Mouse (Mus musculus) liver, embryonic 13.5 days (tissue): ENCODE measurements around the gene Kitl. TPM values are rescaled to one million over a fixed set of nuclear protein-coding genes. Genes with fewer than 3 reads are reported as not detected.

Source experiments
- ATAC-seq: fragments of 200-750 bp; cut with Nextera tagmentation; 2 replicates; pipeline ENCODE4 v1.8.0; 2017; ENCODE audit warnings: low read depth, mild to moderate bottlenecking, moderate number of reproducible peaks, moderate library complexity
- DNase-seq: peaks from one replicate; pipeline ENCODE4 v3.0.0; 2022
- H3K27ac ChIP-seq: fragments of 300-500 bp; sonication (generic); 2 replicates; pipeline ENCODE4 v1.5.1; 2015; ENCODE audit warnings: moderate library complexity, mild to moderate bottlenecking, inconsistent platforms
- H3K27me3 ChIP-seq: fragments of 300-500 bp; sonication (generic); 2 replicates; pipeline ENCODE4 v1.6.1; 2015; ENCODE audit warnings: mild to moderate bottlenecking, inconsistent platforms
- H3K36me3 ChIP-seq: fragments of 300-500 bp; sonication (generic); 2 replicates; pipeline ENCODE4 v1.6.1; 2015; ENCODE audit warnings: mild to moderate bottlenecking, inconsistent platforms
- H3K4me1 ChIP-seq: fragments of 300-500 bp; sonication (generic); replicated peaks from 2 replicates; pipeline ENCODE4 v1.6.1; 2015; ENCODE audit warnings: inconsistent platforms
- H3K4me2 ChIP-seq: fragments of 300-500 bp; sonication (generic); 2 replicates; pipeline ENCODE4 v1.6.1; 2015; ENCODE audit warnings: inconsistent platforms, mild to moderate bottlenecking, moderate library complexity
- H3K4me3 ChIP-seq: fragments of 300-500 bp; sonication (generic); replicated peaks from 2 replicates; pipeline ENCODE4 v1.5.1; 2015; ENCODE audit warnings: mild to moderate bottlenecking, inconsistent platforms
- H3K9ac ChIP-seq: fragments of 300-500 bp; sonication (generic); 2 replicates; pipeline ENCODE4 v1.6.1; 2015; ENCODE audit warnings: mild to moderate bottlenecking, inconsistent platforms
- H3K9me3 ChIP-seq: fragments of 300-500 bp; sonication (generic); replicated peaks from 2 replicates; pipeline ENCODE4 v1.6.1; 2016; ENCODE audit warnings: inconsistent platforms
- whole genome bisulfite sequencing: fragments of 180-500 bp; shearing (Covaris S2); methylation state at CpG from one replicate; pipeline ENCODE4 v1.1.7; 2015; ENCODE audit not compliant: insufficient replicate concordance; 5-methylcytosine and 5-hydroxymethylcytosine counted together
- microRNA-seq: library from miRNA; unstranded; fragments of <30 nt; microRNA quantifications from one replicate; pipeline ENCODE4, GENCODE M21; 2016
- polyA plus RNA-seq: library from polyadenylated mRNA; unstranded; fragments of >200 nt; fragmentation: Nextera tagmentation; extraction: Ambion mirVana; gene quantifications from 2 replicates; pipeline ENCODE4 v1.2.1, GENCODE M21; 2015

The Kitl gene
- polyA plus RNA-seq, 1 experiment from 2014 or later: 8.2 TPM

GRCm38 (mm10) chr10:100124452-100124851, 109.0 kb downstream of the Kitl start:
- Histone ChIP-seq H3K4me3 (no peak overlapping the region), H3K4me1 (no peaks in the 10 kb centered on the region), H3K4me2 (no peak overlapping the region), H3K27me3 (no peaks in the 10 kb centered on the region), H3K9me3 (no peaks in the 10 kb centered on the region), H3K36me3 (no peaks in the 10 kb centered on the region), H3K9ac (no peak overlapping the region), H3K27ac (no peak overlapping the region)
- ATAC-seq (no peak), DNase-seq (no peak)
- WGBS: 58% methylated on average over 5 of the region's 5 CpGs

- H3K9ac ChIP-seq: no peak overlapping the region
- ATAC-seq (no peak), DNase-seq (no peak)
- H3K27ac ChIP-seq: no peak overlapping the region
- no peaks in the 10 kb centered on the region for H3K27me3 ChIP-seq
- H3K4me2 ChIP-seq: no peak overlapping the region
- H3K4me3 ChIP-seq: no peak overlapping the region
- no peaks in the 10 kb centered on the region for H3K9me3 ChIP-seq
- WGBS: 69% methylated on average over 23 of the region's 23 CpGs
- no peaks in the 10 kb centered on the region for H3K4me1 ChIP-seq
- no peaks in the 10 kb centered on the region for H3K36me3 ChIP-seq
These were observed 112.7 kb downstream of the Kitl start for GRCm38 (mm10) chr10:100127837-100128743.

- DNase-seq: no peak
- no peaks in the 10 kb centered on the region for H3K9me3 ChIP-seq
These were observed 116.2 kb downstream of the Kitl start for GRCm38 (mm10) chr10:100131657-100132056.

GRCm38 (mm10) chr10:100132304-100132703, 116.9 kb downstream of the Kitl start:
- ATAC-seq: no peak; the same call in 1 of the 2 replicates
- 71% methylated on average over 1 of the region's 1 CpGs for WGBS
- Histone ChIP-seq H3K36me3 (no peaks in the 10 kb centered on the region), H3K4me3 (no peak overlapping the region), H3K9ac (no peak overlapping the region), H3K4me2 (no peak overlapping the region), H3K27me3 (no peaks in the 10 kb centered on the region), H3K27ac (no peak overlapping the region), H3K9me3 (no peaks in the 10 kb centered on the region), H3K4me1 (no peaks in the 10 kb centered on the region)
- no peak for DNase-seq

More at GRCm38 (mm10) chr10:100131657-100132056, 116.2 kb downstream of the Kitl start:
- Histone ChIP-seq H3K4me1 (no peaks in the 10 kb centered on the region), H3K36me3 (no peaks in the 10 kb centered on the region), H3K4me2 (no peak overlapping the region), H3K4me3 (no peak overlapping the region), H3K27ac (no peak overlapping the region), H3K9ac (no peak overlapping the region), H3K27me3 (no peaks in the 10 kb centered on the region)
- ATAC-seq: peak; percentile 62; the same call in 1 of the 2 replicates
- 69% methylated on average over 4 of the region's 4 CpGs for WGBS

GRCm38 (mm10) chr10:100138552-100138951, 123.1 kb downstream of the Kitl start:
- 44% methylated on average over 3 of the region's 3 CpGs for WGBS
- no peak for DNase-seq

GRCm38 (mm10) chr10:100148123-100148522, 132.7 kb downstream of the Kitl start:
- no peak overlapping the region for H3K4me2 ChIP-seq

More at GRCm38 (mm10) chr10:100138552-100138951, 123.1 kb downstream of the Kitl start:
- Histone ChIP-seq H3K36me3 (no peaks in the 10 kb centered on the region), H3K27me3 (no peaks in the 10 kb centered on the region), H3K9ac (no peak overlapping the region), H3K4me1 (no peaks in the 10 kb centered on the region), H3K4me3 (no peak overlapping the region), H3K9me3 (no peaks in the 10 kb centered on the region), H3K27ac (no peak overlapping the region), H3K4me2 (no peak overlapping the region)
- no peak for ATAC-seq

More at GRCm38 (mm10) chr10:100148123-100148522, 132.7 kb downstream of the Kitl start:
- Histone ChIP-seq H3K4me3 (no peak overlapping the region), H3K9ac (no peak overlapping the region), H3K27ac (no peak overlapping the region), H3K27me3 (no peaks in the 10 kb centered on the region), H3K36me3 (no peaks in the 10 kb centered on the region), H3K4me1 (no peaks in the 10 kb centered on the region), H3K9me3 (no peaks in the 10 kb centered on the region)
- no peak for ATAC-seq
- 64% methylated on average over 6 of the region's 6 CpGs for whole genome bisulfite sequencing
- no peak for DNase-seq

Small RNA genes lying within 50 kb of the gene (microRNA-seq; reads per million reads assigned to microRNA genes)
- gene Gm22918: not detected
- gene Gm25287: not detected
